Mouse (Mus musculus) macrophage (primary cell): Measurements from ENCODE around the gene Pcnp. TPM values are rescaled to one million over a fixed set of nuclear protein-coding genes. Genes with fewer than 3 reads are reported as not detected.
A peak's percentile ranks its signal among the peaks of the same experiment; 100 is the strongest.
"Not testable (repeated sequence)": the region's sequence is repeated elsewhere in the genome, so short reads cannot be mapped to it uniquely, and the experiment has no call there.

Source experiments
- H3K27ac ChIP-seq: fragments of 350-480 bp; formaldehyde crosslinking; 2 replicates; pipeline ENCODE4 v1.9.0; 2021
- H3K36me3 ChIP-seq: fragments of 350-480 bp; formaldehyde crosslinking; 2 replicates; pipeline ENCODE4 v1.9.0; 2021; ENCODE audit errors: inconsistent target
- H3K4me3 ChIP-seq: fragments of 350-480 bp; formaldehyde crosslinking; 2 replicates; pipeline ENCODE4 v1.9.0; 2021; ENCODE audit errors: inconsistent target
- H3K79me2 ChIP-seq: fragments of 350-480 bp; formaldehyde crosslinking; 2 replicates; pipeline ENCODE4 v1.9.0; 2021; ENCODE audit errors: inconsistent target
- WGBS: methylation state at CpG from one replicate; pipeline ENCODE4 v1.1.7; 2026; ENCODE audit warnings: inconsistent platforms; ENCODE audit not compliant: missing documents; 5-methylcytosine and 5-hydroxymethylcytosine counted together
- polyA plus RNA-seq: library from polyadenylated mRNA; stranded (reverse); fragments of 250-400 nt; gene quantifications from 3 replicates; pipeline ENCODE4 v1.2.4, GENCODE M21; 2018; ENCODE audit warnings: inconsistent platforms
- total RNA-seq, 78 experiments: library from RNA; depleted of rRNA; stranded (reverse); fragments of 250-400 nt; gene quantifications; 1 replicate in 9 of 78; 2 replicates in 24 of 78; 3 replicates in 43 of 78; 4 replicates in 2 of 78; pipeline ENCODE4 v1.2.4; 2018; ENCODE audit warnings: inconsistent platforms in 56 of 78

Gene Pcnp
- 100 to 1,000 TPM in 22 of 26 experiments, 10 to 100 TPM in 4; 97.1 to 205 (median 135) TPM for total RNA-seq (2018; cell fraction: chromatin; rRNA removed)
- 10 to 100 TPM; 57.6 to 79.0 (median 68.4) TPM for total RNA-seq (2018; cell fraction: cytosol; rRNA removed)
- total RNA-seq (2018; cell fraction: nucleus; rRNA removed), result 100 to 1,000 TPM in 20 of 26 experiments, 10 to 100 TPM in 6; 74.7 to 214 (median 138) TPM
- polyA plus RNA-seq, result 64.9 to 123 TPM (median 77.1 TPM) in 3 replicates

GRCm38 (mm10) chr16:56029661-56030082 is at the start of gene Pcnp:
Gene Pcnp, minus strand, starts transcription at chr16:56029739.
- peaks cover 67% of the 10 kb centered on the region for H3K79me2 ChIP-seq
- H3K36me3 ChIP-seq, result peaks cover 11% of the 10 kb centered on the region; the same call in 1 of the 2 replicates
- H3K4me3 ChIP-seq, result peak within 1 kb of the TSS; percentile 89
- H3K27ac ChIP-seq, result peak within 1 kb of the TSS; percentile 75
- WGBS, result under 1% methylated on average over 38 of the region's 39 CpGs

- Histone ChIP-seq H3K79me2 (peaks cover 36% of the 10 kb centered on the region), H3K4me3 (peak overlapping the region; percentile 81), H3K36me3 (no peaks in the 10 kb centered on the region), H3K27ac (peak overlapping the region; percentile 54)
- 17% methylated on average over 11 of the region's 11 CpGs for WGBS
These were observed 46.8 kb upstream of the Pcnp start for GRCm38 (mm10) chr16:56076121-56076869.

GRCm38 (mm10) chr16:56075222-56076111 is 45.9 kb upstream of the Pcnp start:
- WGBS, result under 1% methylated on average over 32 of the region's 66 CpGs
- no peaks in the 10 kb centered on the region for H3K36me3 ChIP-seq

GRCm38 (mm10) chr16:56074565-56074964 is 45.0 kb upstream of the Pcnp start:
- 0 out of 2 replicates have a peak overlapping the region, but pooled peaks have one; percentile 22 for H3K27ac ChIP-seq
- H3K36me3 ChIP-seq, result no peaks in the 10 kb centered on the region
- WGBS, result 78% methylated on average over 5 of the region's 5 CpGs
- peaks cover 36% of the 10 kb centered on the region for H3K79me2 ChIP-seq
- no peak overlapping the region for H3K4me3 ChIP-seq

More at GRCm38 (mm10) chr16:56075222-56076111, 45.9 kb upstream of the Pcnp start:
- Histone ChIP-seq H3K4me3 (peak overlapping the region; percentile 81), H3K27ac (peak overlapping the region; percentile 54), H3K79me2 (peaks cover 36% of the 10 kb centered on the region)

GRCm38 (mm10) chr16:56074122-56074521 is 44.6 kb upstream of the Pcnp start:
- H3K79me2 ChIP-seq, result peaks cover 34% of the 10 kb centered on the region
- no peak overlapping the region for H3K4me3 ChIP-seq
- no peaks in the 10 kb centered on the region for H3K36me3 ChIP-seq
- no peak overlapping the region for H3K27ac ChIP-seq
- whole genome bisulfite sequencing, result 100% methylated on average over 1 of the region's 1 CpGs

GRCm38 (mm10) chr16:56073150-56073549 is 43.6 kb upstream of the Pcnp start:
- not testable (repeated sequence) for H3K27ac ChIP-seq, H3K36me3 ChIP-seq, H3K4me3 ChIP-seq
- 98% methylated on average over 6 of the region's 6 CpGs for WGBS
- peaks cover 24% of the 10 kb centered on the region for H3K79me2 ChIP-seq

DNA sequence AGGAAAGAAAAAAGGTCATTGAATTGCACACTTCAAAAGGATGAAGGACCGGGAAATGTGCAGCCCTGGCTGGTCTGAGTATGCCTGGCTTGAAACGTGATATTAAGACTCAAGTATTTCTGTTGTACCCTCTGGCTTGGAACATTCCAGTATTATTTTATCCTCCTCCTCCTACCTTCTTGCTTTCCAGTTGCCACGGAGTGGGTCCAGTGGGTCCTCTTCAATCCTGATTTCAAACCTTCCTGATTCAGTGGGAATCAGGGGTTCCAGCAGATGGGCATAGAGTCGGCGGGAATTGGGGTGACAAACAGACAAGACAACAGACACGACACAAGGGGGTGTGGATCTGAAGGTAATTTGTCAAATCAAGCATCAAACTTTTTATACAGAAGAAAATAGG is 43.0 kb upstream of the Pcnp start:
- Histone ChIP-seq H3K27ac (no peak overlapping the region), H3K4me3 (no peak overlapping the region)
- 87% methylated on average over 6 of the region's 6 CpGs for WGBS

DNA sequence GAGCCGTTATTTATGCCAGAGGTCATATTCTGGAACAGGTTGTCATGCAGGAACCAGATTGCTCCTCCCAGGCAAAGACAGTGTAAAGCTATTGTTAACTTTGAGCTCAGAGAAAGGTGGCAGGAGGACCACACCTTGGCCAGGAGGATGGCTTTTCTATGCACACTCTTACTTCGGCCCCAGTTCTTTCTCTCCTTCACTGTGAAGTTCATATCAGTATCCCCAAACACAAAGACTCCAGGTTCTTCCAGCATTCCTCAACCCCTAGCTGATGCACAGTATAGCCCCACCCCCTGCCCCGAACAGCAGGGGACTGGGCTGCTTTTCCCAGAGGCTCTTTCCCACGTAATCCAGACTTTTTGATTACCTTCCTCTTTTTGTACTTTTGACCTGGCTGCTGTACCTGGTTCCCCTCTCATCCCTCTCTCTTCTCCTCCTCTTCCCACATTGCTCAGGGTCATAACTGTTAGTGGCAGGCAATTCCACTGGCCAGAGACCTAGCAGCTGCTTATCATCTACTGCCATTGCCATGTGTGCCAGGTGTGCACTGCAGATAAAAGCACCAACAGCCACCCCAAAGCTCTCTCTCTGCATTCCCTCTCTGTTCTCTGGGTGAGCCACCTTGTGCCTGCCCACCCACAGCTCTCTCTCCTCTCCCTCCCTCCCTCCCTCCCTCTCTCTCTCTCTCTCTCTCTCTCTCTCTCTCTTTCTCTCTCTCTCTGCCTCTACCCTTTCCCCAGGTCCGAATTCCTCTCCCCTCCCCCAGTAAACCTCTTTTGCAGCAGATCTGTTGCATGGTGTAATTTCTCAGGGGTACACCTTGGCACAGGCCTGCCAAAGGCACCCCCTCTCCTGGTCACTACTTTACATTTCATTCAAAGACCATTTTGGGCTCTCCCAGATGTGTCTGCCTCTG is 42.0 kb upstream of the Pcnp start:
- 85% methylated on average over 4 of the region's 5 CpGs for WGBS
- H3K4me3 ChIP-seq, result no peak overlapping the region
- no peak overlapping the region for H3K27ac ChIP-seq
- H3K36me3 ChIP-seq, result no peaks in the 10 kb centered on the region
- H3K79me2 ChIP-seq, result peaks cover 8% of the 10 kb centered on the region

More for the DNA sequence above, 43.0 kb upstream of the Pcnp start:
- H3K36me3 ChIP-seq, result no peaks in the 10 kb centered on the region
- H3K79me2 ChIP-seq, result peaks cover 18% of the 10 kb centered on the region

GRCm38 (mm10) chr16:56068523-56069070 is 39.1 kb upstream of the Pcnp start:
- Histone ChIP-seq H3K36me3 (no peaks in the 10 kb centered on the region), H3K27ac (no peak overlapping the region), H3K4me3 (no peak overlapping the region), H3K79me2 (no peaks in the 10 kb centered on the region)
- 95% methylated on average over 6 of the region's 6 CpGs for WGBS

DNA sequence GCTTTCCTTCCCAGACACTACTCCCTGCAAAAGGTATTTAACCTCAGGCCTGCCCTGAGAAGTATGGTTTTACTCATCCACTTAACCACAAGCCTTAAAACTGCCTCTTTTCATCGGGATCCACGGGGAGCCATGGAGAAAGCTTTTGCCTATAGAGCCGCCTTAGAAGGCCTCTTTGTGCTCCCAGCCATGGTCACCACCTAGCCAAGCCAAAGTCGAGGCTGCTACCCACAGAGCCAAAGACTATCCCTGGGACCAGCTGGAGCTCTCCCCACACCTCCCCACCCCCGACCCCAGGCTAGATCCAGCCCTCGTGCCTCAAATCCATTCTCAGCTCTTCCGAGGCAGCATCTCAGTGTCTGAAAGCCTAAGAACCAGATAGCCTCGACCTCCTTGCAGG is 36.6 kb upstream of the Pcnp start:
- Histone ChIP-seq H3K36me3 (no peaks in the 10 kb centered on the region), H3K27ac (no peak overlapping the region), H3K4me3 (no peak overlapping the region), H3K79me2 (no peaks in the 10 kb centered on the region)
- WGBS, result 67% methylated on average over 8 of the region's 8 CpGs

- WGBS, result 4% methylated on average over 16 of the region's 20 CpGs
- no peaks in the 10 kb centered on the region for H3K79me2 ChIP-seq
- H3K4me3 ChIP-seq, result peak overlapping the region; percentile 38
- H3K27ac ChIP-seq, result peak overlapping the region; percentile 24; the same call in 1 of the 2 replicates
- no peaks in the 10 kb centered on the region for H3K36me3 ChIP-seq
These were observed 34.9 kb upstream of the Pcnp start for GRCm38 (mm10) chr16:56064334-56064990.

GRCm38 (mm10) chr16:56062981-56063380 is 33.4 kb upstream of the Pcnp start:
- no peak overlapping the region for H3K27ac ChIP-seq
- no peaks in the 10 kb centered on the region for H3K79me2 ChIP-seq

GRCm38 (mm10) chr16:56061995-56062594 is 32.6 kb upstream of the Pcnp start:
- Histone ChIP-seq H3K4me3 (no peak overlapping the region), H3K79me2 (no peaks in the 10 kb centered on the region), H3K27ac (no peak overlapping the region), H3K36me3 (no peaks in the 10 kb centered on the region)
- 33% methylated on average over 7 of the region's 7 CpGs for WGBS

More at GRCm38 (mm10) chr16:56062981-56063380, 33.4 kb upstream of the Pcnp start:
- 64% methylated on average over 11 of the region's 11 CpGs for WGBS
- Histone ChIP-seq H3K36me3 (no peaks in the 10 kb centered on the region), H3K4me3 (no peak overlapping the region)
